Mouse (Mus musculus) brain, adult 2 months (tissue): ENCODE results near the gene Gusb.

ENCODE experiments used
- DNase-seq: peaks from one replicate; pipeline ENCODE4 v3.0.0; 2011; ENCODE audit warnings: low read depth, low spot score

The Gusb gene

GRCm38 (mm10) chr5:130023767-130024539, 21.1 kb upstream of the Gusb start:
- DNase-seq = peak; percentile 93

- no peak for DNase-seq
These were observed 20.4 kb upstream of the Gusb start for GRCm38 (mm10) chr5:130023067-130023766.

- DNase-seq = no peak
These were observed 19.5 kb upstream of the Gusb start for GRCm38 (mm10) chr5:130022366-130022765.

GRCm38 (mm10) chr5:130021361-130021966, 18.6 kb upstream of the Gusb start:
- DNase-seq = peak; percentile 61

- no peak for DNase-seq
These were observed 16.6 kb upstream of the Gusb start for GRCm38 (mm10) chr5:130019461-130019860.

GRCm38 (mm10) chr5:130015104-130015503, 12.3 kb upstream of the Gusb start:
- no peak for DNase-seq

- no peak for DNase-seq
These were observed 8.1 kb upstream of the Gusb start for GRCm38 (mm10) chr5:130010961-130011360.

GRCm38 (mm10) chr5:130009784-130010183, 6.9 kb upstream of the Gusb start:
- no peak for DNase-seq

- DNase-seq = no peak
These were observed 5.3 kb upstream of the Gusb start for GRCm38 (mm10) chr5:130008034-130008590.

- DNase-seq = no peak
These were observed 4.5 kb upstream of the Gusb start for GRCm38 (mm10) chr5:130007344-130007743.

- no peak for DNase-seq
These were observed 380 bp upstream of the Gusb start for GRCm38 (mm10) chr5:130003229-130003628.

GRCm38 (mm10) chr5:130001356-130001987, 1.4 kb downstream of the Gusb start:
- no peak for DNase-seq

GRCm38 (mm10) chr5:130000735-130001134, 2.1 kb downstream of the Gusb start:
- no peak for DNase-seq

GRCm38 (mm10) chr5:129999097-129999496, 3.8 kb downstream of the Gusb start:
- DNase-seq = peak; percentile 81

GRCm38 (mm10) chr5:129997700-129998099, 5.1 kb downstream of the Gusb start:
- DNase-seq = no peak

- no peak for DNase-seq
These were observed 7.9 kb downstream of the Gusb start for GRCm38 (mm10) chr5:129994989-129995388.

GRCm38 (mm10) chr5:129993374-129993773, 9.5 kb downstream of the Gusb start:
- DNase-seq = no peak

- no peak for DNase-seq
These were observed 11.0 kb downstream of the Gusb start for GRCm38 (mm10) chr5:129991898-129992297.

GRCm38 (mm10) chr5:129989376-129989775, 13.5 kb downstream of the Gusb start:
- DNase-seq = no peak

- no peak for DNase-seq
These were observed 22.6 kb downstream of the Gusb start for GRCm38 (mm10) chr5:129980216-129980615.

GRCm38 (mm10) chr5:129978608-129979007, 24.2 kb downstream of the Gusb start:
- no peak for DNase-seq

- DNase-seq = no peak
These were observed 25.1 kb downstream of the Gusb start for GRCm38 (mm10) chr5:129977768-129978167.
